Mouse (Mus musculus): ENCODE measurements around the gene Gstp3. TPM values are rescaled to one million over a fixed set of nuclear protein-coding genes. Genes with fewer than 3 reads are reported as not detected.

Gene Gstp3
- polyA plus RNA-seq, 1 experiment = 0.09 TPM

DNA sequence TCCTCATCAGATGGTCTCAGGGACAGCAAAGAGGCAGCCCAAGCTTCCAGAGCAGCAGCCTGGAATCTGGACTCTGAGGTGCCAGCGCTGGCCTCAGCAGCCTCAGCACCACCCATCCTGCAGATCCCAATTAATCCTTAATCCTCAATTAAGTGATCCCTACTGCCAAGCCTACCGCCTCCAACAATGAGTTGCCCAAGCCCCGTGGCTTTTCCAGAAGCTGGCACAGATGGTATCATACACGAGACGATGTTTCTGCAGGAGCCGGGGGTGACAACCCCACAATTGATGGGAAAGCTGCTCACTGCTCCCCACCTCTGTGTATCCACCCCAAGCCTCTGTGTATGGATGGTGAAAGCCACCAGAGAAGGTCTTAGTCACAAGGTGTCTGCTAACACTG is 29.8 kb upstream of the Gstp3 start:
- Histone ChIP-seq H3ac (ENCODE audit: control insufficient read depth, insufficient read length, low read depth) (no peak overlapping the region), H3K4me3 (ENCODE audit: insufficient read depth, poor library complexity, severe bottlenecking) (no peak overlapping the region), H3K27me3 (ENCODE audit: control insufficient read depth, insufficient read depth, insufficient read length) (no peaks in the 10 kb centered on the region), H3K36me3 (ENCODE audit: control insufficient read depth, insufficient read depth) (no peaks in the 10 kb centered on the region), H3K79me2 (ENCODE audit: control insufficient read depth, insufficient read depth) (no peaks in the 10 kb centered on the region), H3K79me3 (ENCODE audit: low read depth) (no peaks in the 10 kb centered on the region)
- TF ChIP-seq CEBPB (IDR thresholded peaks at IDR 0.05; ENCODE audit: low read depth) = no peak
- no peak for TF ChIP-seq CTCF (IDR thresholded peaks at IDR 0.05; ENCODE audit: control insufficient read depth, insufficient read depth, insufficient read length)
- TF ChIP-seq MYOG (IDR thresholded peaks at IDR 0.05; ENCODE audit: control insufficient read depth, extremely low read depth, insufficient read length) = no peak
- no peak for TF ChIP-seq USF1 (IDR thresholded peaks at IDR 0.05; ENCODE audit: low read depth)
- no peak for TF ChIP-seq FOSL1 (IDR thresholded peaks at IDR 0.05; ENCODE audit: insufficient read depth, low read length, poor library complexity, severe bottlenecking)
- TF ChIP-seq MAX (IDR thresholded peaks at IDR 0.05) = no peak
- TF ChIP-seq MYOD1 (IDR thresholded peaks at IDR 0.05; ENCODE audit: control insufficient read depth, insufficient read length, low read depth) = no peak

DNA sequence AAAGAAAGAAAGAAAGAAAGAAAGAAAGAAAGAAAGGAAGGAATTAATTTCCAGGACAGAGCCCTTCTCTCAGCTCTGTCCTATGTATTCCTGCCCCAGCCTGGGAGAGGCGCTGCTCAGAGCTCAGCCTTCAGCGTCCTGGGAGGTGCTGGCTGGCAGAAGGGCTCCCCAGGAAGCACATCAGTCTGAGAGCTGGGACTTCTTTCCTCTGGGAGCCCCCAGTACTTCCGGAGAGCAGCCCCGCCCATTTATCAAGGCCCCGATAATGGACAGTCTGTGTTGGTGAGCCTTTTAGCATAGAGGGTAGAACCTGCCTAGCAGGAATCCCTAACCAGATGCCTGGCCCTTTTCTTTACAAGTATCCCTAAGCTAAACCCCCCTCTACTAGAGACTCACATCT is 28.8 kb upstream of the Gstp3 start:
- TF ChIP-seq MAX (IDR thresholded peaks at IDR 0.05) (no peak), MYOG (IDR thresholded peaks at IDR 0.05; ENCODE audit: control insufficient read depth, extremely low read depth, insufficient read length) (no peak), USF1 (IDR thresholded peaks at IDR 0.05; ENCODE audit: low read depth) (no peak), FOSL1 (IDR thresholded peaks at IDR 0.05; ENCODE audit: insufficient read depth, low read length, poor library complexity, severe bottlenecking) (no peak), MYOD1 (IDR thresholded peaks at IDR 0.05; ENCODE audit: control insufficient read depth, insufficient read length, low read depth) (no peak), CTCF (IDR thresholded peaks at IDR 0.05; ENCODE audit: control insufficient read depth, insufficient read depth, insufficient read length) (no peak), CEBPB (IDR thresholded peaks at IDR 0.05; ENCODE audit: low read depth) (no peak)
- Histone ChIP-seq H3K79me2 (ENCODE audit: control insufficient read depth, insufficient read depth) (no peaks in the 10 kb centered on the region), H3K36me3 (ENCODE audit: control insufficient read depth, insufficient read depth) (no peaks in the 10 kb centered on the region), H3K4me3 (ENCODE audit: insufficient read depth, poor library complexity, severe bottlenecking) (no peak overlapping the region), H3K27me3 (ENCODE audit: control insufficient read depth, insufficient read depth, insufficient read length) (no peaks in the 10 kb centered on the region), H3ac (ENCODE audit: control insufficient read depth, insufficient read length, low read depth) (no peak overlapping the region), H3K79me3 (ENCODE audit: low read depth) (no peaks in the 10 kb centered on the region)

DNA sequence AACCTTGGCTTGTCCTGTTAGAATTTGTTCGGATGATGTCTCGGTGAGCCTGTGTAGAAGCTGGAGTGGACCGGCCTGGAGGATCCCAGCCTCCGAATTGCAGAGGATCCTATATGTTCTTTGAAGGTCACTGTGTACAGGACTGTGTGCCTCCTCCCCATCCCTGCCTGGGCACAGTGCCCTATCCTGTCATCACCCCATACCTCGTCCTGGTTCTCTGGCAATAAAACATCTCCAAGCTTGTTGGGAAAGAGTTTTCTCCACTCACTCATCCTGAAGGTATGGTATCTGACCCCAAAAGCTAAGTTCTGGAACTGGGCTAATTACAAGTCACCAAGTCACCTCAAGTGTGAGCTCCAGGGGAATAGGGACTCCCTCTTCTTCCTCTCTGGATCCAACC is 27.7 kb upstream of the Gstp3 start:
- Histone ChIP-seq H3K79me2 (ENCODE audit: control insufficient read depth, insufficient read depth) (no peaks in the 10 kb centered on the region), H3K79me3 (ENCODE audit: low read depth) (no peaks in the 10 kb centered on the region), H3K27me3 (ENCODE audit: control insufficient read depth, insufficient read depth, insufficient read length) (no peaks in the 10 kb centered on the region), H3K4me3 (ENCODE audit: insufficient read depth, poor library complexity, severe bottlenecking) (no peak overlapping the region), H3K36me3 (ENCODE audit: control insufficient read depth, insufficient read depth) (no peaks in the 10 kb centered on the region), H3ac (ENCODE audit: control insufficient read depth, insufficient read length, low read depth) (no peak overlapping the region)
- TF ChIP-seq MYOD1 (IDR thresholded peaks at IDR 0.05; ENCODE audit: control insufficient read depth, insufficient read length, low read depth) (no peak), CEBPB (IDR thresholded peaks at IDR 0.05; ENCODE audit: low read depth) (peak; percentile 89), FOSL1 (IDR thresholded peaks at IDR 0.05; ENCODE audit: insufficient read depth, low read length, poor library complexity, severe bottlenecking) (no peak)

DNA sequence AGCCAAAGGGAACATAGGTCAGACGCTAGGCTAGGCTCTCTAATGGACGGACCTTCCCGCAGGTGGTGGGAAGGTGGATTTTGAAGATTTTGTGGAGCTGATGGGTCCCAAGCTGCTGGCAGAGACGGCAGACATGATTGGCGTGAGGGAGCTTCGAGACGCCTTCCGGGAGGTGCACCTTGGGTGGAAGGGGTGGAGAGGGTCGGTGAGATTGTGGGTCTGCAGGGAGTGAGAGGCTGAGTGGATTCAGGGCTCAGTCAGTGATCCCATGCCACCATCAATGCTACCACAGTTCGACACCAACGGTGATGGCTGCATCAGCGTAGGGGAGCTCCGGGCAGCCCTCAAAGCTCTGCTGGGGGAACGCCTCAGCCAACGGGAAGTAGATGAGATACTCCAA is 26.8 kb upstream of the Gstp3 start:
- H3ac ChIP-seq (ENCODE audit: control insufficient read depth, insufficient read length, low read depth) = no peak overlapping the region
- no peaks in the 10 kb centered on the region for H3K36me3 ChIP-seq (ENCODE audit: control insufficient read depth, insufficient read depth)
- H3K4me3 ChIP-seq (ENCODE audit: insufficient read depth, poor library complexity, severe bottlenecking) = no peak overlapping the region
- H3K27me3 ChIP-seq (ENCODE audit: control insufficient read depth, insufficient read depth, insufficient read length) = no peaks in the 10 kb centered on the region
- no peaks in the 10 kb centered on the region for H3K79me3 ChIP-seq (ENCODE audit: low read depth)
- no peaks in the 10 kb centered on the region for H3K79me2 ChIP-seq (ENCODE audit: control insufficient read depth, insufficient read depth)
- no peak for TF ChIP-seq FOSL1 (IDR thresholded peaks at IDR 0.05; ENCODE audit: insufficient read depth, low read length, poor library complexity, severe bottlenecking)

DNA sequence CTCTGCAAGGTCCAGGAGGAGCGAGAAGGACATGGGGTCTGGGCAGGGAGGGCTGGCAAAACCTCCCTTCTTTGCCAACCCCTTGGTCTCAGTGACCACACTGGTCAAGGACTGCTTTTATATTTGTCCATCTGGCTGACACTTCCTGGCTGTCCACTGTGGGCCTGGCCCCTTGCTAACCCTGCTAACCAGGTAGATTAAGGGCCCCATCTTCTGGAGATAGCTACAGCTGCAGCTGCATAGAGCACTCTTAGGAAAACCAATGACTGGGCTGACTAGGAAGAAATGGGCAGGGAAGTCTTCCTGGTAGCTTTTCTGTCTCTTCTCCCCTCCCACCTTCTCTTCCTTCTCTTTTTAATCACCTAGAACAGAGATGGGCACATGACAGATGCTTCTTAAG is 25.6 kb upstream of the Gstp3 start:
- TF ChIP-seq MYOG (IDR thresholded peaks at IDR 0.05; ENCODE audit: control insufficient read depth, extremely low read depth, insufficient read length) (no peak), USF1 (IDR thresholded peaks at IDR 0.05; ENCODE audit: low read depth) (no peak), CEBPB (IDR thresholded peaks at IDR 0.05; ENCODE audit: low read depth) (no peak), MAX (IDR thresholded peaks at IDR 0.05) (no peak), MYOD1 (IDR thresholded peaks at IDR 0.05; ENCODE audit: control insufficient read depth, insufficient read length, low read depth) (no peak), CTCF (IDR thresholded peaks at IDR 0.05; ENCODE audit: control insufficient read depth, insufficient read depth, insufficient read length) (no peak), FOSL1 (IDR thresholded peaks at IDR 0.05; ENCODE audit: insufficient read depth, low read length, poor library complexity, severe bottlenecking) (no peak)
- Histone ChIP-seq H3K79me2 (ENCODE audit: control insufficient read depth, insufficient read depth) (no peaks in the 10 kb centered on the region), H3K27me3 (ENCODE audit: control insufficient read depth, insufficient read depth, insufficient read length) (no peaks in the 10 kb centered on the region), H3K79me3 (ENCODE audit: low read depth) (no peaks in the 10 kb centered on the region), H3ac (ENCODE audit: control insufficient read depth, insufficient read length, low read depth) (no peak overlapping the region), H3K36me3 (ENCODE audit: control insufficient read depth, insufficient read depth) (no peaks in the 10 kb centered on the region), H3K4me3 (ENCODE audit: insufficient read depth, poor library complexity, severe bottlenecking) (no peak overlapping the region)

DNA sequence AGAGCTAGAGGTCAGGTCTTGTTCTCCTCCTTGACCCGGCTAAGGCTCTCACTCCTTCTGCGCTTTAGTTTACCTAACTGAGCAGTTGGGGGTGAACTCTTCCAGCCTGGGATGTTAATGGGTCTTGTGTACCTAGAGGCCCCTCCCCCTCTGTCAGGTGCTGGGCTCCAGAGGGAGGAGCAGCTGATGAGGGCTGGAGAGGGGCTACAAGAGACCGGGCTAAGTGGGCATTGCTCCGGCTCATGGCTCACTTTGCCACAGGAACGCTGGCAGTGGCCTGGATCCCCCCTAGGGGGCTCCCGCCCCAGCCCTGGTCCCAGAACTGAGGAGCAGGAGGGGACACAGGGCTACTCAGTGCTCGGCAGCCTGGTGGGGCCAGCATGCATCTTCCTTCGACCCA is 24.5 kb upstream of the Gstp3 start:
- Histone ChIP-seq H3K79me3 (ENCODE audit: low read depth) (no peaks in the 10 kb centered on the region), H3ac (ENCODE audit: control insufficient read depth, insufficient read length, low read depth) (no peak overlapping the region), H3K79me2 (ENCODE audit: control insufficient read depth, insufficient read depth) (no peaks in the 10 kb centered on the region), H3K36me3 (ENCODE audit: control insufficient read depth, insufficient read depth) (no peaks in the 10 kb centered on the region), H3K4me3 (ENCODE audit: insufficient read depth, poor library complexity, severe bottlenecking) (no peak overlapping the region), H3K27me3 (ENCODE audit: control insufficient read depth, insufficient read depth, insufficient read length) (no peaks in the 10 kb centered on the region)
- TF ChIP-seq MYOD1 (IDR thresholded peaks at IDR 0.05; ENCODE audit: control insufficient read depth, insufficient read length, low read depth) = no peak
- no peak for TF ChIP-seq FOSL1 (IDR thresholded peaks at IDR 0.05; ENCODE audit: insufficient read depth, low read length, poor library complexity, severe bottlenecking)
- TF ChIP-seq CTCF (IDR thresholded peaks at IDR 0.05; ENCODE audit: control insufficient read depth, insufficient read depth, insufficient read length) = no peak
- no peak for TF ChIP-seq CEBPB (IDR thresholded peaks at IDR 0.05; ENCODE audit: low read depth)
- no peak for TF ChIP-seq MYOG (IDR thresholded peaks at IDR 0.05; ENCODE audit: control insufficient read depth, extremely low read depth, insufficient read length)
- TF ChIP-seq USF1 (IDR thresholded peaks at IDR 0.05; ENCODE audit: low read depth) = no peak

Measured in C2C12 (cell line).